Comparison of ENCODE assay signal across 8 mouse cellular contexts in genomic region chrX:159526388-159526787, GRCm38 (mm10). TPM values are rescaled to one million over a fixed set of nuclear protein-coding genes. Genes with fewer than 3 reads are reported as not detected.
DNase-seq lines count a peak whose midpoint lies in the region; ATAC-seq and TF ChIP-seq lines count a peak whose summit lies in the region.
"Had no signal": no experiment of that assay in that cellular context is flagged by ENCODE, and none has a peak within 500 bp of the region (broad histone marks: within the 10 kb centered on the region; RNA-seq: fewer than 3 reads in every experiment).

Gene Bclaf3, plus strand, starts transcription at chrX:159526688.

- no peak for TF ChIP-seq POLR2A in brain, embryonic 14.5 days (IDR thresholded peaks at IDR 0.05; ENCODE audit: borderline replicate concordance, extremely low read depth, insufficient read depth, insufficient read length, poor library complexity, severe bottlenecking)

- TF ChIP-seq CTCF in brain, embryonic 14.5 days (IDR thresholded peaks at IDR 0.05; ENCODE audit: borderline replicate concordance, extremely low read depth, insufficient read depth, insufficient read length): no peak

- H3K36me3 ChIP-seq in forebrain, embryonic 16.5 days (ENCODE audit: control insufficient read depth, insufficient read depth): no peaks in the 10 kb centered on the region
- H3K36me3 ChIP-seq in midbrain, embryonic 14.5 days (ENCODE audit: control insufficient read depth, insufficient read depth, low read length): no peaks in the 10 kb centered on the region

- no peaks in the 10 kb centered on the region for H3K9me3 ChIP-seq in forebrain, embryonic 16.5 days (ENCODE audit: control insufficient read depth, low read length)
- H3K9me3 ChIP-seq in midbrain, embryonic 14.5 days (ENCODE audit: control insufficient read depth, low read length): no peaks in the 10 kb centered on the region

- H3K27ac ChIP-seq in forebrain, embryonic 16.5 days (ENCODE audit: low read length): no peak within 1 kb of the TSS
- no peak within 1 kb of the TSS for H3K27ac ChIP-seq in midbrain, embryonic 14.5 days (replicated peaks; ENCODE audit: low read depth, low read length)

- H3K4me2 ChIP-seq in forebrain, embryonic 16.5 days (ENCODE audit: low read length): no peak within 1 kb of the TSS
- H3K4me2 ChIP-seq in midbrain, embryonic 14.5 days (ENCODE audit: low read length): no peak within 1 kb of the TSS

- intact Hi-C loops in left cerebral cortex, postnatal 10 days (cut with DNase I): no loop called here

- no peaks in the 10 kb centered on the region for H3K4me1 ChIP-seq in forebrain, embryonic 16.5 days (replicated peaks; ENCODE audit: control insufficient read depth, insufficient read depth, low read length)
- no peaks in the 10 kb centered on the region for H3K4me1 ChIP-seq in midbrain, embryonic 14.5 days (ENCODE audit: control insufficient read depth, insufficient read depth, low read length)

- 87% methylated on average over 6 of the region's 6 CpGs for WGBS in forebrain, embryonic 16.5 days
- 90% methylated on average over 6 of the region's 6 CpGs for WGBS in midbrain, embryonic 14.5 days

- DNase-seq in left cerebral cortex, postnatal 10 days (ENCODE audit: extremely low spot score in 1 of 2, low spot score in 2 of 2): no peak
- DNase-seq in left cerebral cortex, adult 8-10 months (ENCODE audit: low spot score in 2 of 2): no peak
- DNase-seq in brain, embryonic 14.5 days (ENCODE audit: low read depth): no peak
- DNase-seq in midbrain, embryonic 14.5 days: no peak
- no peak for DNase-seq in layer of hippocampus, adult 11-12 months (ENCODE audit: low spot score)
- no peak for DNase-seq in urinary bladder, postnatal 10 days (ENCODE audit: low spot score)
- DNase-seq: kidney, postnatal 25 days had no signal

- no peaks in the 10 kb centered on the region for H3K27me3 ChIP-seq in forebrain, embryonic 16.5 days (replicated peaks; ENCODE audit: control insufficient read depth, insufficient read depth, low read length)
- H3K27me3 ChIP-seq in midbrain, embryonic 14.5 days (ENCODE audit: control insufficient read depth, insufficient read depth, low read length): no peaks in the 10 kb centered on the region

- no peak within 1 kb of the TSS for H3K4me3 ChIP-seq in forebrain, embryonic 16.5 days (replicated peaks; ENCODE audit: low read length)
- no peak within 1 kb of the TSS for H3K4me3 ChIP-seq in midbrain, embryonic 14.5 days (replicated peaks; ENCODE audit: low read depth, low read length)

- no peak within 1 kb of the TSS for H3K9ac ChIP-seq in forebrain, embryonic 16.5 days (replicated peaks; ENCODE audit: low read depth, low read length)
- no peak within 1 kb of the TSS for H3K9ac ChIP-seq in midbrain, embryonic 14.5 days (replicated peaks; ENCODE audit: low read length)

- no peak for ATAC-seq in forebrain, embryonic 16.5 days
- ATAC-seq in midbrain, embryonic 14.5 days (ENCODE audit: low FRiP score, low TSS enrichment): no peak

RNA-seq across cellular contexts. Expression of gene Bclaf3, which starts in this region (rescaled TPM):
- 10 to 100 TPM; 12.8 to 12.9 TPM for total RNA-seq in left cerebral cortex, postnatal 10 days (2021)
- total RNA-seq in left cerebral cortex, adult 8-10 months (2022): 10 to 100 TPM in 1 of 4 experiments, 1 to 10 TPM in 3; 8.5 to 10.5 (median 9.5) TPM
- polyA plus RNA-seq in brain, embryonic 14.5 days (2012; rRNA removed): 21.7 and 26.8 TPM in 2 replicates
- polyA plus RNA-seq in forebrain, embryonic 16.5 days (2015; fragmentation: Nextera tagmentation; extraction: Ambion mirVana): 31.4 and 34.5 TPM in 2 replicates
- 28.3 and 29.1 TPM in 2 replicates for polyA plus RNA-seq in midbrain, embryonic 14.5 days (2014; fragmentation: Nextera tagmentation; extraction: Ambion mirVana)
